Mouse (Mus musculus) CD4-positive, CD25-positive, alpha-beta regulatory T cell, adult 2 months (primary cell): ENCODE data around the gene Jazf1.

Experiments used
- DNase-seq: peaks from one replicate; pipeline ENCODE4 v3.0.0-alpha.2; 2012; ENCODE audit warnings: low read depth, low spot score

Gene Jazf1

GRCm38 (mm10) chr6:52912143-52912918 lies 156.1 kb downstream of the Jazf1 start:
- peak; percentile 15 for DNase-seq

GRCm38 (mm10) chr6:52906801-52907200 lies 161.6 kb downstream of the Jazf1 start:
- DNase-seq, result no peak

DNA sequence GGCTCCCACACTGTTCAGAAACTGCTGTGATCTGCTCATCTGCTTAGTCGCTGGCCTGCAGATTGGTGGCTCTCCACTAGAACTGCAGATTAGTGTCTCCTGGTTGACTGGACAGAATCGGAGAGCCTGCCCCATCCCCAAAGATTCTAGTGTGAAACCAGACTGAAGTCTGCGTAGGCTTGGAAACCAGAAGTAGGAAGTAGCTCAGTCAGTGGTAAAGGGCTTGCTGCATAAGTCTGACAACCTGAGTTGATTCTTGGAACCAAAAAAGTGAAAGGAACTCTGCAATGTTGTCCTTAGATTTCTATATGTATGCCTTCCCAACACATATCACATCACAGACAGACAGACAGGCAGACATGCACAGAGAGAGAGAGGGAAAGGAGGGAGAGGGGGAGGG lies 163.3 kb downstream of the Jazf1 start:
- DNase-seq, result peak; percentile 15

DNA sequence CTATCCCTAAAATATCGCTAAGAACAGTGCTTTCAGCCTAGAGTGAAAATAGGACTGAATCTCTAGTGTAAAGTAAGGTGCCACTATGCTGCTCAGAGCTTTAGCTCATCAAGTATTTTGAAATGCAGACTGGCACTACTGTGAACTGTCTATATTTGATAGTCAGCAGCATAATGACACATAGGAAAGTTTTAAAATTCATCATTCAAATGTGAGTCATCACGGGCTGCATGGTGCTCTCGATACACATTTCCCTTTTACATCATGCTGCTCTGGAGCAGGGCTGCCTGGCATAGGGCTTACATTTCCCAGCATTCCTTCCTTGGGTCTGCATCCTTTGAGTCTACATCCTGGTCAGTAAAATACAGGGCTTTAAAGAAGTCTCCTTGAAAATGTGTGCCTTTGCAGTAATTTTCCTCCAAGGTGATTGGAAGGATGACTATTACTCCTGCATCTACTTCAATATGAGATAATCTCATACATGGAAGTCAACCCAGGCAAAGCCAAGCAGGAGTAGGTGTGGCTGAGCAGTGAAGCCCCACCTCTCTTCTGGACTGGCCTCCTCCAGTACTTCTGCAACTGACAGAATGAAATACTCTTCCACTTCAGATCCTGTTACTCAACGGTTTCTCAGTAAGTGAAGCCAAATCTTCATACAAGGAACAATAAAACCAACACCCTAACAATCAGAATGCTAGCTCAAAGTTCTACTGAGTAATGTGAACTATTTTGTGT lies 165.0 kb downstream of the Jazf1 start:
- no peak for DNase-seq

GRCm38 (mm10) chr6:52899574-52900245 lies 168.7 kb downstream of the Jazf1 start:
- no peak for DNase-seq

DNA sequence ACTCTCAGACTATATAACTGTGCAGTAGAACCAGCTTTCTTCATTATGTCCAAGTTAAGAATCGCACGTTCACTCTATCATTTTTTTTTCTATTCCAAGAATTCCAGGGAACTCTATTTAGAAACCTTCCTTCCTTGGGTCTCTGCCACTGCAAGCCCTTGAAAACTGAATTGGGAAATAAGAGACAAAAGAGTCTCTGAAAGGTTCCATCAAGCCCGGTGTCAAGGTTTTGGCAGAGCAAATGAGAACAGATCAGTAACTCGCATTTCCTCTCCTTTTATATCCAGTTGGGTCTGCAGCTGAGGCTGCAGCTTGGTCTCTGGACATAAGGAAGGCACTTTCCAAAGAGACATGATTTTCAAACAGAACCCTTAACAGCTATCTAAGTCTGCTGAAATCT lies 173.4 kb downstream of the Jazf1 start:
- DNase-seq, result no peak

DNA sequence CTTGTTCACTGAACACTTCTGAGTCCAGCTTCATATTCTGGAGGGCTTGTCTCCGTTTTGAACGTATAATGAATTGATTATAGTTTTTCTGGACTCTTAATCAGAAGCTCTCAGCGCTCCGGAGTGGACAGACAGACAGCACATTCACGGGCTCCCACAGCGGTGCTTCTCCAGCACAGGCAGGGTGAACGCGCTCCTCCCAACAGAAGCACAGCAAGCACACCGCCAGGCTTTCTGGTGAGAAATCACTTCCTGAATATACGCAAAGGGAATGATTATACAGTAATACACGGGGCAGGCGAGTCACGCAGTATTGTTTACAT lies 174.0 kb downstream of the Jazf1 start:
- no peak for DNase-seq

GRCm38 (mm10) chr6:52893811-52894500 lies 174.5 kb downstream of the Jazf1 start:
- no peak for DNase-seq

GRCm38 (mm10) chr6:52892978-52893377 lies 175.5 kb downstream of the Jazf1 start:
- no peak for DNase-seq

- DNase-seq, result no peak
These were observed 180.8 kb downstream of the Jazf1 start for GRCm38 (mm10) chr6:52887541-52888203.

DNA sequence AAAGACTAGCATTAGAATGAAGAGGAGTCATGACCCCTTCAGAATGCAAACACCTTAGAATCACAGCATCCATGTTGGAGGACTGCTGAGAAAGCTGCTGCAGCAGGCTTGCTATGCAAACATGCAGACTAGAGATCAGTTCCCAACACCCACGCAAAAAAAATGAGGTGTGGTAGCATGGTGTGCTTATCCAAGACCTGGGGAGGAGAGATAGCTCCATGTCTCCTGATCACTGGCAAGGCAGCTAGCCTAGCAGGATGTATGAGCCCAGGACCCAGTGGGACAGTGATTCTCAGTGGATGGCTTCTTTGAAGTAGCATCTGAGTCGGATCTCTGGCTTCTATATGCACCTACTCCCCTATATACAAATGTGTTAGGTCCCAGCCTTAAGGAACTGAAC lies 184.7 kb downstream of the Jazf1 start:
- no peak for DNase-seq

DNA sequence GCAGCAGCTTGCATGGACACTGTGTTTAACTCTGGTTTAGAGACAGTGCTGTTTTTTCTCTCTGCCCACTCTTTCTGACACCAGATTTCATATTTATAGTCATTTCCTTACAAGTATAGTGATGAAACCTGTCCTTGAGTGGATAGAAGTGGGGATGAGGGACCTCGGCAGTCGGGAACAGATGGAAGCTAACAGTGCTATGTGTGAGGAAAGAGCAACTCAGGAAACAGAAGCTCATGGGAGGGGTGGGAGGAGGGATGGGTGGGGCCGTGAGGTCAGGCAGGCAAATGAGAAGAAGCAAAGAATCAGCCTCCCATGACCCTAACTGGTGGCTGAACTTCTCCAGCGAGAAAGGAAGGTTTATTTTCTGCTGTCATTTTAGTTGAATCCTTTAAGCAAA lies 191.3 kb downstream of the Jazf1 start:
- no peak for DNase-seq

DNA sequence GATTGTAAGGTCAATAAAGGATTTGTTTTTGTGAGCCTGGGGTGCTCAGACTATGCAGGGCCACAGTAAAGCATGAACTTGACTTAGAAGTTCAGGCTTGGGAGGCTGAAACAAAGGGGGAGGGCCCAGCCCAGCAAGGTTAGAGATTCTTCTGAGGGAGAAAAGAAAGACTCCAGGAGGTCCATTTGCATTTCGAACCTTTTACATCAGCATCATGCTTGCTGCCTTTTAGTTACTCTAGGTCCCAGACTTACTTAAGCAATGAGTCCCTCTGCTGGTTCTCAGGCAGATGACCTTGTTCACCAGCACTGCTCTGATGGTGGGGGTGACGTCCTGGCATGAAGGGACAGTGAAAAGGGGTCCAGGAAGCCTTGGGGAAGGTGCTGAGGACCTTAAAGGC lies 197.1 kb downstream of the Jazf1 start:
- no peak for DNase-seq

DNA sequence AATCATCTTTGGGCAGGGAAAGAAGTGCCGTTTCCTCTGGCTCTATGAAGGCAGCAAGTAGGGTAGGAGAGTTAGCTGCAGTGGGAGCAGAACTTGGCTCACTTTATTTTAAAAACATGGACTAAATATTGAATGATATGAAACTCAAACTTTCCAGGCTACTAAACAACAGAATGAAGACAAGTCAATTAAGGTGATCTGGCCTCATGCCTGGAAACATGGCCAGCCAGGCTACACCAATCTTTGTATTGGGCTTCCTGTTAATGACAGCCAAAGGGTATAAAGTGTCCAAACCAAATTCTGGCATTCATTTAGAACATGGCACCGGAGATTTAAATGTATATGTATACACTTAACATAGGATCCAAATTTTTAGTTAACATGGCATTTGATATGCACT lies 199.2 kb downstream of the Jazf1 start:
- no peak for DNase-seq

DNA sequence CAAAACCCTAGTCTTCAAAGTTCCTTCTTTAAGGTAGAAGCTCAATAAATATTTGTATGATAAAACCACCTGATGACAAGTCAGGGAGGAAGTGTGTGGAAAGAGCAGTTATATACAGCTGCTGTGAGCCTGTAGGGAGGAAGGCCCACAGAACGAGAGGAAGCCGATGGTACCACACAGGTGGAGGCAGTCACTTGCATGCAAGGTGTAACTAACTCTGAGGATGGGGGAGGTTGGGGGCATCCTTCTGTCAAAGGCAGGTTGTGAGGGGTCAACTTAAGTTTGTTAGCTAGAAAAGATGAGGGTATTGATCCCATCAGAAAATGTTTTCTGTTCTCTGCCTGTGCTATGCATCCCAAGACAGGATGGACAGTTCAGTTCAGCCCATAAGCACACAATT lies 200.1 kb downstream of the Jazf1 start:
- DNase-seq, result no peak

- DNase-seq, result no peak
These were observed 206.5 kb downstream of the Jazf1 start for GRCm38 (mm10) chr6:52861928-52862327.

DNA sequence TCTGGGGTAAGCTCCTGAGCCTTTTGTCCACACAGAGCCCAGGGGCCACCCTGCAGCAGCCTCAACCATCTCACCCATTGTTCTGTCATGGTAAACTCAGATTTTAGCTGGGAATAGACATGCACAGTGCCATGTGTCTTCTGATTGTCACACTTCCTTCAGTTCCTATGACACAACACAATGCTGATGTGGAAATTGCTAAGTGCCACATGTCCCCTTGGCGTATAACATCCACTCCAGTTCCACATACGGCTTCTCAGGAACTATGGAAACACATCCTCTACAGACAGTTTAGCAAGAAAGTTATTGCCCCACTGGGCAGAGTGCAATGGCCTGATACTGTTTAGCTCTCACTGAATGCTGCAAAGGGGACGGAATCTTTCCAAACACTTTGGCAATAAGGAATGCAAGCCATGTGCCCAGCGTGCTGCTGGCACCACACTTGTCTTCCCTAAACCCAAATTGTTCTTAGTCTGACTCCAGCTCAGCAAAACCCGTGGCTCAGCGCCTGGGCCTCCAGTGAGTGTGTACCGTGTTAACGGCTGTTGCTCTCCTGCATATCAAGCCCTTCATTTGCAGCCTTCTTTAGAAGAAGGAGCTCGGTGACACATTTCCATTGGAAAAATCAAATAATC lies 207.1 kb downstream of the Jazf1 start:
- DNase-seq, result no peak

DNA sequence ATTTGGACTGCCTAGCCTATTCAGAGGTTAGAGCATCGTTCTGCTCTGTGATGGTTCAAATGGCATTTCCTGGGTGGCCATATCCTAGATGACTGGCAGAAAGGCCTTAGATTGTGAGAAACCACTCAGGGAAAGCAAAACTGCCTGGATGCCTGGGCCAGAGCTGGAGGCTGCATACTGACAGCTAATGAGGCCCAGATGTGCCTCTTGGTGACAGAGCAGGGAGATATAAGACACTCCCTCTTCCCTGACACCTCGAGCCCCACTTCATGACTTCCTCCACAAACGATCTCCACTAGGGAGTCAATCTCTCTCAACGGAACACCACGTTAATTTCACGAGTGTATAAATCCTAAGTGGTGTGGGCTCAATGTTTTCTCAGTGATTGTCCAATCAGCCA lies 207.7 kb downstream of the Jazf1 start:
- DNase-seq, result no peak

DNA sequence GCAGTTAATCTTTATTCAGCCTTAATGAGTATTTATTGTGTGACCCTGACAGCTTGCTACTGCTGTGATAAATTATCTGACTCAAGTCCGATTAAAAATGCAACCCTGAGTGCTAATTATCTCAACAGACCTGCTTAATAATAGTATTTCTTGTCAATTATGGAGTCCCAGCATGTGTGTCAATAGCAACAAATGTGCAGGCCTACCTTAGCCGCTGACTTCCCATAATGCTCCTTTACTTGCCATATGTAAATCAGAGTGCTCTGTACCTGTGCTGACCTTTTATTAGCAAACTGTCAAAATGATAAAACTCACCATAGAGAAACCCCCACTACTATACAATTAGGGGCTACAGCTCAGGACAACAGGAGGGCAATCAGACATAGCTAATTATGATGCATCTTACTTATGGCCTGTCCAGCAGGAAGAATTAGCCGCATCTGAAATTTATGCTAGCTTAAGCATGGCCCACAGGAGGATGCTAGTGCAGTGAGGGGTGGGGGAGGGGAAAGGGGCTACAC lies 209.5 kb downstream of the Jazf1 start:
- no peak for DNase-seq

DNA sequence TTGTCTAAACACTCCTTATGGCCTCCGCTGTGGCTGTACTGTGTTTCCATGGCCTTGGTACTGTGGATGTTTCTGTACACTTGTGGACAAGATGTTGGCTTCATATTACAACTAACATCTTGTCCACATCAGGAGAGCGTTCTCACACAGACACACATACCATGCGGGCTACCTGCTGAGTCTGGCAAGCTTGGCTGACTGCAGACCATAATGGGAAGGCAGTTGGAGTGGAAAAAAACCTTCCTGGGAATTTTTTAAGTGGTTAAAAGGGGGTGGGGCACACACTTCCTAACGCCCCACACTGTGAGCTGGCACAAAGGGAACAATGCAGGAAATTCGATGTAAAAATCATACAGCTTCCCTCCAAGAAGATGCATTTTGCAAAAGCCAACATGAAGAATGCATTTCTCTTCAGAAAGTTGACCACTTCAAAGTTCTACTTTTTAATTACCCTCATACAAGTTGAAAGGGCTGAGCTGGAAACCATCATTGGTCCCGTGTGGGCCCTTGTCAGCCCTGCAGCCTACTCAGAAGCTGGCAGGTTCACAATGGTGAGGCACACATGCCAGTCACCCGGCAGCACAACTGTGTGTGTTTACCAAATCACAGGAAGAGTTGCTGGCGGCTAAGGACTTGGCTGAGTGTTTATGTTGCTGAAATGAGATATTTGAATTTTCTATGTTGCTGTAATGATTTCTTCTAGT lies 215.9 kb downstream of the Jazf1 start:
- DNase-seq, result no peak
